Mouse (Mus musculus) liver (tissue): ENCODE measurements around the gene Hpn.

ENCODE experiments used
- DNase-seq: peaks from one replicate; pipeline ENCODE4 v3.0.0-alpha.2; 2020; ENCODE audit warnings: mixed read lengths

The Hpn gene

DNA sequence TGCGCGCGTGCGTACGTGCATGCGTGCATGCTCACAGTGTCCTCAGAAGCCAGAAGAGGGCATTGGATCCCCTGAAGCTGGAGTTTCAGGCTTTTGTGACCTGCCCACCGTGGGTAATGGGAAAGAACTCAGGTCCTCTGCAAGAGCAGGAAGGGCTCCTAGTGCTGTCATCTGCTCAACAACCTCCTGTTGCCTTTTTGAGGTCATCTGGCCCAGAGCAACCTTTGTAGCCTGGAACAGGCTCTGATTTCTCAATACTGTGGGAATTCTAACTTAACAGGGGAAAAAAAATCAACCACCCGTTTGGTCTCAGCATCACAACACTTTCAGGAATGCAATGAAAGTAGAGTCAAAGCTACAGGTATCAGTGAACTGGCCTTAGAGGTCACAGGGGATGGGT is 35.4 kb downstream of the Hpn start:
- no peak for DNase-seq

DNA sequence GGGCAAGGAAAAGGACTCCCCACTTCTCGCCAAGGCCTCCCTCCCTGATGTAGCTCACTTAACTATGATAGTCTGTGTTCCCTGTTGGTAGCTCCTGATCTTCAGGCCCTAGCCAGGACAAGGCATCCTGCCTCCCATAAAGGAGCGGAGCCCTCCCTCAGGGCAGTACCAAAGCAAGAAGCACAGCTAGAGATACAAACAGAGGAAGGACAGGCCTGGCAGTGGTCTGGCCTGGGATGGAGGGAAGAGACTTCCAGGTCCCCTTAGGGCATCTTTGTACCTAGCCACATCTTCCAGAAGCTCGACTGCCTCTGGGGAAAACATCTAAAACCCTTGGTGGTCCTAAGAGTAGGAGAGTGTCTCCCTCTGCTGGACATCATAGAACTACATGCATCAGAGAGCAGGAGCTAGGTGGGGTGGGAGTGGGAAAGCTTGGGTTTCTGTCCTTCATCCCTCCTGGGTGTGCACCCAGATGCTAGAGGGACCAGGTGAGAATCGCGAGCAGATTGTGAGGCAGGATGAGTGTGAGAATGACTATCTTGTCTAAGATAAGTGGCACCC is 37.1 kb downstream of the Hpn start:
- no peak for DNase-seq

GRCm38 (mm10) chr7:31077470-31077869 is 37.6 kb downstream of the Hpn start:
- DNase-seq = no peak

GRCm38 (mm10) chr7:31076492-31076891 is 38.6 kb downstream of the Hpn start, which contains the start of gene Fxyd3:
Fxyd3 (minus strand) TSS chr7:31076704.
- DNase-seq = no peak

DNA sequence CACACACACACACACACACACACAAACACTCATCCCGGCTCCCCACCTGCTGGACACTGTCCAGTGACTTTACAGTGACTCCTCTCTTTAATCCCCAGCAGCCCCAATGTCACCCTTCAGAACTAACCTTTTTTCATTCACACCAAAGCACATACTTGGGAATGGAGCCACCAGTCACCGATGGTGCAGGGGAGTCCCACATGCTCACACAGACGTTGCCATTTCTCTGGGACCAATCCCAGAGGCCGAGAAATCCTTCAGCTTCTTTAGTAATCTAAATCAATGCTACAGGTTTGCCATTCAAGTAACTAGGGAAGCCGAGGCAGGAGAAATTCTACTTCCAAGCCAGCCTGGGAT is 40.4 kb downstream of the Hpn start:
- no peak for DNase-seq

DNA sequence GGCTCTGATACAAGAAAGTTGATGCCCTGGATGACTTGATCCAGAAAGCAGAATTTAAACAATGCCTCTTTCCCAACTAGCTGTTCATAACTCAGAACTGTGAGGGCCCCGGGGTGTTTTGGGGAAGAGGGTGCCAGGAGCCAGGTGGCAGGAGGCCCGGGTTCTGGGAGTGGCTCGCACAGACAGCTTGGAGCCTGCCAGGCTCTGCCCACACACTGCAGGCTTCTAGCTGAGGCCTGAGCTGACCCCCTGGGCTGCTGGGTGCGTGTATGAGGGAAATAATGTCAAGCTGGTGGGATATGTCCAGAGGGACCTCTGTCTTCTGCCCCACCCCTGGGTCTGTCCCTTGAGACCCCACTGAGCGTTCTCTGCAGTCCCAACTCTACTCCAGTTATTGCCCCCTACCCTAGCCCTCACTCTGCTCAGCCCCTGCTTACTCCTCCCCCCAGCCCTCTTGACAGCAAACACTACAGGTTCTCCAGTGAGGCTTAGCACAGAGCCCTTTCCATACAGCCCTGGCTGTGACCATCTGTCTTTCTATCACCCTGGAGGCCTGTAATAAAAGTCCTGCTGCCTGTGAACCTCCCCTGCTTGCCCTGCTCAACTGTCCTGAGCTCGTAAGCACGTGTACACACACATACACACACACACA is 40.9 kb downstream of the Hpn start:
- DNase-seq = no peak

DNA sequence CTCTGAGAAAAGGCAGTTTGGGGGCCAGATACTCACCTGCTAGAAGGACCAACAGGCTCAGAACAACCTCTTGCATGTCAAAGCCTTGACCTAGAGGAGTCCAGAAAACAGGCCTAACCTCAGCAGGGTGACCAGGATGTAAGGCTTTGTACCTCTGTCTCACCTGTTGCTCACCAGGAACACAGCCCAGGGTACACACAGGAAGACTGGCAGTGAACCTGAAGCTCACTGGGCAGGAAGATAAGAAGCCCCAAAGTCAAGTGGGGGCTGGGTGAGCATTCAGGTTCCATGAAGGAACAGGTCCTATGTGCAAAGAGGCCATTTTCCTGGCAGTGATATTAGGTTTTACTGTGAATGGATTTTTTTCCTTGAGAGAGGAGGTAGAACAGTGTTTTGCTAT is 41.5 kb downstream of the Hpn start:
- no peak for DNase-seq

GRCm38 (mm10) chr7:31072326-31072725 is 42.8 kb downstream of the Hpn start:
- no peak for DNase-seq

DNA sequence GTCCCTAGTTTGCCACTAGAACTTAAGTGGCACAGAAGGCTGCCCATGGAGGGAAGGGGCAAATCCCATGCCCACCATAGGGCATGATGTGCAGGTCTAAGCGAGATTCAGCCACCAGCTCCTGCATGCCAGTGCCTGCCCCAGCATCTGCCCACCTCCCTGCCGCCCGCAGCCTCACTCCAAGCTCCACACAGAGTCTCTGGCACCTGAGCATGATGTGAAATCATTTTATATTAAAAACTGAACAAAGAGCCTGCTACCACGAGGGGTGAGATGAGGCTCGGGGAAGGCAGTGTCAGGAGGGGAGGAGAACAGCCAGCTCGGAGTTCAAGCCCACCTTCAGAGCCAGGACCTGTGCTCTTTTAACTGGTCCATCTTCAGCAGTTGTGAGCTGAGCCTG is 44.8 kb downstream of the Hpn start:
- DNase-seq = no peak

- DNase-seq = no peak
Measured at GRCm38 (mm10) chr7:31069491-31069890, 45.6 kb downstream of the Hpn start.

DNA sequence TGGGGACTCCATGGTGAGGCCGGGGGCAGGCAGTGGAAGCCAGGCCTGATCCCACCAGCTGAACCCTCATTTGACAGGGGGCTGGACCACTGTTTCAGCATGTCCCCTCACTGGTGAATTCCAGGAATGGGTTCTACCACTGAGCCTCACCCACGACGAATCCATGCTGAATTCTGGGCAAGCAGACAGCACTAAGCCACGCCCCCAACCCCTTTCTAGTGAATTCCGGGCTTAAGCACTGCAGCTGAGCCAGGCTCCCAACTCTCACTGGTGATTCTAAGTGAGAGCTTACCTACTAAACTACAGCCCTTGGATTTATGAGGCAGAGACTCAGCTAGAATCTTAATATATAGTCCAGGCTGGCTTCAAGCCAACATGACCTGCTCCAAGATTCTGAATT is 47.3 kb downstream of the Hpn start:
- DNase-seq = peak; percentile 41

DNA sequence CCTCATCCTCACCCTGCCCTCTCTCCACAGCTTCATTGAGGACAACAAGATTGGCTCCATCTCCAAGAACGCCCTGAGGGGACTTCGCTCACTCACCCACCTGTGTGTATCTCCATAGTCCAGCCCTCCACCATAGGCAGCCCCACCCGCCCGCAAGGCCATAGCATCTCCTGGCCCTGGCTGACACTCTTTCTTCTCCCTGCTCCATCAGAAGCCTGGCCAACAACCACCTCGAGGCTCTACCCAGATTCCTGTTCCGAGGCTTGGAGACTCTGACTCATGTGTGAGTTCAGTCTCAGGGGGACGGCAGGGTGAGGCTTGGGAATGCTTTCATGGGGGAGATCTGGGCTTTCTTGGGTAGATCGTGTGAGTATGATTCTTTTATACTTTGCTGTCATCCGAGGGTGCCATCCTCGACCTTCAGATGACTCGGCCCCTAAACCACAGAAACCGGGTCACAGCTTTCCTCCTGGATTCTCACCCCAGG is 52.0 kb downstream of the Hpn start:
- DNase-seq = no peak

- no peak for DNase-seq
Measured at GRCm38 (mm10) chr7:31060621-31061010, 54.5 kb downstream of the Hpn start.

- DNase-seq = no peak
Measured at GRCm38 (mm10) chr7:31059919-31060620, 55.0 kb downstream of the Hpn start.

- peak; percentile 67 for DNase-seq
Measured at GRCm38 (mm10) chr7:31059108-31059507, 56.0 kb downstream of the Hpn start, which contains the start of gene Lgi4. Lgi4 (plus strand) TSS chr7:31059342.

GRCm38 (mm10) chr7:31058211-31058610 is 56.9 kb downstream of the Hpn start:
- no peak for DNase-seq

- DNase-seq = no peak
Measured at GRCm38 (mm10) chr7:31057730-31058129, 57.4 kb downstream of the Hpn start.

GRCm38 (mm10) chr7:31057071-31057470 is 58.0 kb downstream of the Hpn start, which contains the start of gene Fxyd1:
Fxyd1 (minus strand) TSS chr7:31057199.
- DNase-seq = no peak

GRCm38 (mm10) chr7:31056448-31056847 is 58.6 kb downstream of the Hpn start:
- no peak for DNase-seq

- DNase-seq = no peak
Measured at GRCm38 (mm10) chr7:31055883-31056282, 59.2 kb downstream of the Hpn start.

DNA sequence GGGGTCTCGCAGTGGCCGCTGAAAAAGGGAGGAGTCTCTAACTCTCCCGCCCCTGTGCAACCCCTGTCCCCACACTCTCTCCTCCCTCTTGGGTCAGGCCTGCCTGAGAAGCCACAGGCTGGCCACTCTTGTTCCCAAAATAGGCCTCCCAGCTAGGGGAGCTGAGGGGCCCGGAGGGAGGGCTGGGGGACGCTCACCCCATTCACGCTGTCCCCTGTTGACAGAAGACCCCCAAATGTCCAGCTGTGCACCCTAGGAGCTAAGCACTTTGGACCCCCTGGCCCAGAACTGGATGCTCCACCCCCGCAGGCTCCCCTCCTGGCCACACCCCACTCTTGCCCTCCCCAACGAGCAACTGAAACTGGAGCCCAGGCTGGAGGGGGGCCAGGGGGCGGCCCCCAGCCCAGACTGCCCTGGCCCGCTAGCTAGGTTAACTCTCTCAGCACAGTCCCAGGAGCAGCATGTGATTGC is 59.7 kb downstream of the Hpn start:
- DNase-seq = peak; percentile 68

- no peak for DNase-seq
Measured at GRCm38 (mm10) chr7:31054661-31055320, 60.3 kb downstream of the Hpn start.

- DNase-seq = no peak
Measured at GRCm38 (mm10) chr7:31053882-31054447, 61.1 kb downstream of the Hpn start.
